Mouse (Mus musculus): Measurements from ENCODE around the gene Crtac1.

DNA sequence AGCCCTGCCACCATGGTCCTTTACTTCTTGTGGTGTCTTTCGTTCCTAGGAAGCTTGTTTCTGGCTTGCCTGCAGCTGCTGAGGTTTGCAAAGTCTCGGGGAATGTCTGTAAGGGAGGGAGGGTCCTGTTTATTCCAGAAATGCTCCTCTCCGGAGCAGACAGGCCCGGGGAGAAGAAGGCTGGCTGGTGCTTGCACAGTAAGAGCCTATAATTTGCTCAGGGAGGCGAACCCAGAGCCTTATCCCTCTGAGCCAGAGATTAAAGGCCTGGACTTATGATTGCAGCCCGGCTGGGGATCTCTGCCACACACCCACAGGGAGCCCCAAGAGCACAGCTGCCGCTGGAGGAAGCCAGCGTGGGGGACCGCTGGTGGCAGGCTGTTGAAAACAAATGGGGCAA, 29.8 kb upstream of the Crtac1 start:
- no peak for TF ChIP-seq CTCF (IDR thresholded peaks at IDR 0.05; ENCODE audit: low read depth)
- TF ChIP-seq EP300 (IDR thresholded peaks at IDR 0.05; ENCODE audit: low read depth), result no peak
